Mouse (Mus musculus) ovary, postnatal 10 days (tissue): Measurements from ENCODE around the gene Atp13a2.

Experiments used
- DNase-seq: peaks from one replicate; pipeline ENCODE4 v3.0.0; 2022; ENCODE audit warnings: low spot score

Gene Atp13a2

DNA sequence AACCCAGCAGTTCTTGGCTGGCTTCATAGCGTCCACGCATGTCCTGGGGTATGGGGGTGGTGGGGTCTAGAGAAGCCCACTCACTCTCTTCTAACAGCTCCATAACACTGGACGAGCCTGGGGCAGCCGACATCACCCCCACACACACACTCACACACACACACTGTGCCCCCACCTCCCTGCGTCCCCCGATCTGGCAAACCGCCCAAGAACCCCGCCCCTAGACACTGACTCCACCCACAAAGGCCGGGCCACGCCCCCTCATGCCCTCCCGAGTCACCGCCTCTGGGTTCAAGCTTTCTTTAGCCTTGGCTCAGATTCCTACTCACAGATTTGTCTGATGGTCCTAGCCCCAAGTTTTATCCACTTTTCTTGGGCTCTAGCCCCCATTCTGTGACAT, 54.4 kb downstream of the Atp13a2 start:
- DNase-seq, result no peak

DNA sequence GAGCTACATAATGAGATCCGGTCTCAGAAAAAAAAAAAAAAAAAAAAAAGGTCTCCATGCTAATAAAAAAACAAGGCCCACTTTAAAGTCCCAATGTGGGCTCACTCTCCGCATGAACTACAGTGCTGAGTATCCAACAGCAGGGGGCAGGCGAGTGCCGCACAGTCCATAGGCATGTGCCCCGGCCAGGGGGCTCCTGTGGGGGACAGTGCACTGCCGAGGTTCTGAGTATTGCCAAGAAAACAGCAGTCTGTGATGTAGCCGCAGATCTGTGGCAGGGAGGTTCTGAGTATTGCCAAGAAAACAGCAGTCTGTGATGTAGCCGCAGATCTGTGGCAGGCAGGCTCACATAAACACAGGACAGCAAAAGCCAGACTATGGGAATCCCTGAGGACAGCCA, 58.1 kb downstream of the Atp13a2 start:
- peak; percentile 50 for DNase-seq

DNA sequence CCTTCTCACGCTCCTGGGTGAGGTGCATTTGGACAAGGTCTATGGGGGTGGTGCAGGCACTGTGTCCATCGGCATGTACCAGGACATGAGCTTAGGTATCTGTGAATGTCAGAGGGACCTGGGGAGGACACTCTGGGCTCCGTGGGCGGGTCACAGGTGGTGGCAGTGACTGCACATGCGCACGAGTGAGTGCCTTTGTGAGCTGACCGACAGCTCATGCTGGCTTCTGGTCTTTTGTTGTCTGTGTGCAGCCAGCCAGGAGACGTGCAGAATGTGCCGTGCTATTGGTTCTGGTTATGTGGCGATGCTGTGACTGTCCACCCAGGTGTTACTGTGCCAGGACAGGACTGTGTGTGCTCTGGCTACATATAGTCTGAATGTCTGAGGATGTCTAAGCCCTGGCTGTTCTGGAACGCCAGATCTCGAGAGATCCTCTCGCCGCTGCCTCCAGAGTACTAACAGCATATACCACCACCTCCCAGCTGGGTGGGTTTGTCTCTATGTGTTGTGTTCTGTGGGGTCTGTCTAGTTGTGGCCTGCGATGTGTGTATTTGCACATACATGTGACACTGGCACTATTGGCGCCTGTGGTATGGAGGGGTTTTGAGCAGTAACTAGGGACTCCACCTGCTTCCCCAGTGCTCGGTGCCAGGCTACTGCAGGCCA, 62.3 kb downstream of the Atp13a2 start:
- no peak for DNase-seq

DNA sequence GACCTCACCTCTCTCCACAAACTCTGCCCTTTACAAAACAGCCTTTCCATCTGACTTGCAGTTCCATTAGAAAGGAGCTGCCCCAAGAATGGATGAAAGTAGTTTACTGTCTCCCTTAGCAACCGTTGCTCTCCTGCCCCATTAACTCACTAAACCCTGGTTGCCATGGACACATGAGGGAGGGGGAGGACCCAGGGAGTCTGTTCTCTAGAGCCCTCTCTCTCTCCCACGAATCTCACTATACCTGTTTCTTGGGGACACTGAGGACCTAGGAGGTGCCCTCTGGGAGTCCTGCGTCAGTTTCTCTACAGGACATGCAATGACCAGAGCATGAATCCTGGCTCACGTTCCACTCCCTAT, 62.8 kb downstream of the Atp13a2 start:
- no peak for DNase-seq

DNA sequence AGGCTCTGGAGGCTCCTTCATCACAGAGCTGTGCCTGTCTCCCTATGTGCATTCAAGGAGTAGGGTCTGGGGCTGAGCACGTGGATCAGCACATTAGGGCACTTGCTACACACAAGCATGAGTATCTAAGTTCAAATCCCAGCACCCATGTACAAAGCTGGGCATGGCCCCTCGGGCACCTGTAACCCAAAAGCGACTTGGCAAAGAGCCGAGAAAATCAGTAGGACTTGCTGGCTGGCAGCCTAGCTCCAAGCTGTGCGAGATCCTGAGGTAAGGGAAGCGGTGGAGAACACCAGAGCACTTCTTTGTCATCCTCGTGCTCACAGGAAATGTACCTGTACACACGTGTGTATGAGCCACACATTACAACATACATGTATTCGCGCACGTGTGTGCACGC, 65.8 kb downstream of the Atp13a2 start:
- DNase-seq, result no peak

DNA sequence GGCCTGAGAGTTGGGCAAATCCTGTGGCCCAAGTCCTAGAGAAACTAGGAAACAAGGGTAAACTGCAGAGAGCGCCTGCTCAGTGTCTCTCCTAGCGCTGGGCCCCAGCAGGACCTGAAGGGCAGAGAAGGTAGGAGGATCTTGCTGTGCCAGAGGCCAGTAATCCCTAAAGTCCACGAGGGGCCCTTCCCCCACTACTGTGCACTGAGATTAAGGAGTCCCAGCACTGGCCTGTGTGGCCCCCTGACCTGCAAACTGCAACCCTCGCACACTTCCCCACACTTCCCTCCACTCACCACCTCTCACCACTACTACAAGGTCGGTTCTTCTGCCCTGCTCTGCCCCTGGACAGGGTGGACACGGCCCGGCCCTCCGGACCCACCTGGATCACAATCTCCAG, 66.5 kb downstream of the Atp13a2 start:
- no peak for DNase-seq

DNA sequence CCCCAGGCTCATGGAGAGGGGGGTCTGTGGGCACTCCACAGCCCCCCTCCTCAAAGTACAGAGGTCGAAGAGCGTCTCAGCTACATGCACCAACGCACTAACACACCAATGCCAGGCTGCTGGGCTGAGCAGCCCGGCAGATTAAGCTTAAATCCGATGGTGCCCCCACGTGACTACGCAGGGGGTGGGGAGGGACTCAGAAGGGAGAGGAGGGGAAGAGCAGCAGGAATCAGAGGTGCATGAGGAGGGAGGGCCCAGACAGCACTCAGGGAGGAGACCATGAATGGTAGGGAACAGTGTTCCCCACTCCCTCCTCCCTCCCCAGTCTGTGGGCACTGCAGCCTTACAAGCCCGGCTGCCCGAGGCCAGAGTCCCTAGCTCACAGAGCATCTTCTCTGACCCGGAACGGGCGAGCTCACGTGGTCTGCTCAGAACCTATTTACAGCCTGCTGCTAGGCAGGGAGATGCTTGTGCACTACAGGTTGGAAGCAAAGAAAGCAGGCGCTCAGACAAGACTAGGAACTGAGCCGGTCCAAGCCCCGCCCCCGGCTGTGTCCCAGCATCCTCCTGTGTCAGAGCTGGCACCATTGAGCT, 67.0 kb downstream of the Atp13a2 start:
- DNase-seq, result no peak
